Mouse (Mus musculus): Measurements from ENCODE around the gene Rgs4. TPM values are rescaled to one million over a fixed set of nuclear protein-coding genes. Genes with fewer than 3 reads are reported as not detected.

Gene Rgs4
- total and polyA plus RNA-seq, 2 experiments from 2014 or later: 81.5 to 99.5 TPM

DNA sequence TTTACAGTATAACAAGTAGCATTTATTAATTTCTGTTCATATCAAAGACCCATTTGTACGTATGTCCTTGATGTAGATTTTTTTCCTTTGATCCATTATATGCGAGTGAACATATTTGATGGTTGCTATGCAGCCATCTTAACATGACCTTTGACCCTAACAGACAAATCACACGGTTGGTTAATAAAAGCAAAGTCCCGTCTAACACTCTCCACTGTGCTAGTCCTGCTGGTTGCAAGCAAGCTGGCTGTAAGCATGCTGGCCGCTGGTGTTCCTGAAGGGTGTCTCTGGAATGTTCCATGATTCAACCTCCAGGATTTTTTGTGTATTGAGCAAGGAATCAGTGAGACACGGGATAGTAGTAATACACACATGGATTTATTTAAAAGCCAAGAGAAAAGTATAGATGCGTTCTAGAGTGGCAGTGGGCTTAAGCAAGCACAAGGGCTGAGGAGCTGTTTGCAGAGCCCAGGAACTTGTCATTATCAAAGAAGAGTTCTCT is 16.8 kb downstream of the Rgs4 start:
- Histone ChIP-seq H3K27me3 (ENCODE audit: insufficient read depth, low read length) (no peaks in the 10 kb centered on the region), H3K36me3 (ENCODE audit: insufficient read depth, low read length) (no peaks in the 10 kb centered on the region), H3K4me1 (ENCODE audit: insufficient read depth, low read length) (no peaks in the 10 kb centered on the region), H3K9me3 (ENCODE audit: low read length) (no peaks in the 10 kb centered on the region), H3K9ac (replicated peaks; ENCODE audit: low read length) (no peak overlapping the region), H3K4me3 (ENCODE audit: low read length) (no peak overlapping the region), H3K27ac (no peak overlapping the region), H3K4me2 (ENCODE audit: low read depth, low read length) (no peak overlapping the region)
- no peak for ATAC-seq
- DNase-seq (ENCODE audit: low spot score): no peak
- TF ChIP-seq CTCF (IDR thresholded peaks at IDR 0.05; ENCODE audit: low read depth): no peak
- WGBS: 43% methylated on average over 7 of the region's 7 CpGs

DNA sequence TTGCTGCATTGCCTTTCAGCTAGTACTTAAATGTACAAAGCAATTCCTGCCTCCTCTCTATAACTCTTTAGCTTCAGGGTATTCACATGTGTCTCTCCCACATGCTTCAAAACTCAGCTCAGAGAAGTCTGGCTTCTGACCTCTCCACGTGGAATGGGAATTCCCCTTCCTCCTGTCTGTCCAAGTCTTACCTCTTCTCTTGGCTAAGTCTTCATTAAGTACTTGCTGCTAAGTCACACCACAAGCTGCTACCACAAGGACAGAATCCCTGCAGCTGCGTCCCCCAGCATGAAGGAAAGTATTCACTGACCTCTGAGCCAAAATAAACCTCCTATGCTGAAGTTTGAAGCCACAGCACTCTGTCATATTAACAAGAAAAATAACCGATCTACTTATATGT is 21.1 kb downstream of the Rgs4 start:
- WGBS: 70% methylated on average over 3 of the region's 3 CpGs
- no peak overlapping the region for H3K4me2 ChIP-seq (ENCODE audit: low read depth, low read length)
- no peak for TF ChIP-seq CTCF (IDR thresholded peaks at IDR 0.05; ENCODE audit: low read depth)
- no peaks in the 10 kb centered on the region for H3K27me3 ChIP-seq (ENCODE audit: insufficient read depth, low read length)
- H3K27ac ChIP-seq: no peak overlapping the region
- no peak overlapping the region for H3K4me3 ChIP-seq (ENCODE audit: low read length)
- DNase-seq (ENCODE audit: low spot score) (no peak), ATAC-seq (no peak)
- H3K9me3 ChIP-seq (ENCODE audit: low read length): no peaks in the 10 kb centered on the region
- H3K4me1 ChIP-seq (ENCODE audit: insufficient read depth, low read length): no peaks in the 10 kb centered on the region
- H3K9ac ChIP-seq (replicated peaks; ENCODE audit: low read length): no peak overlapping the region
- H3K36me3 ChIP-seq (ENCODE audit: insufficient read depth, low read length): no peaks in the 10 kb centered on the region

DNA sequence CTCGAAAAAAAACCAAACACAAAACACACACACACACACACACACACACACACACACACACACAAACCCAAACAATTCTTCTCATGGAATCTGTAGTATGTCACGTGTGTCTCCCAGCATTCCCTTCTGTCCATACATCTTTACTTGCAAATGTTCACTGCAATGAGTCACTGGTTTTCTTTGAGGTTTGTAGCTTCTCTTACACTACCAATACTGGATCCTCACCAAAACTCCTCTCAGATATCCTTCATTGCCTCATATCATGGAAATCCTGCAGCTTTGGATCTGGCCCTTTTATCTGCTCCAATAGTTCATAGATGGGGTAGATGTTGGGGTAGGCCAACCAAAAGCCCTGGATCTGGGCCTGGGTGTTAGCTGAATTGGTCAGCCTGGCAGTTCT is 25.6 kb downstream of the Rgs4 start:
- TF ChIP-seq CTCF (IDR thresholded peaks at IDR 0.05; ENCODE audit: low read depth): no peak
- Histone ChIP-seq H3K27ac (no peak overlapping the region), H3K4me3 (ENCODE audit: low read length) (no peak overlapping the region), H3K9me3 (ENCODE audit: low read length) (no peaks in the 10 kb centered on the region), H3K4me2 (ENCODE audit: low read depth, low read length) (no peak overlapping the region), H3K9ac (replicated peaks; ENCODE audit: low read length) (no peak overlapping the region), H3K4me1 (ENCODE audit: insufficient read depth, low read length) (no peaks in the 10 kb centered on the region), H3K36me3 (ENCODE audit: insufficient read depth, low read length) (no peaks in the 10 kb centered on the region), H3K27me3 (ENCODE audit: insufficient read depth, low read length) (no peaks in the 10 kb centered on the region)
- DNase-seq (ENCODE audit: low spot score): no peak
- WGBS: 81% methylated on average over 2 of the region's 2 CpGs
- ATAC-seq: no peak

DNA sequence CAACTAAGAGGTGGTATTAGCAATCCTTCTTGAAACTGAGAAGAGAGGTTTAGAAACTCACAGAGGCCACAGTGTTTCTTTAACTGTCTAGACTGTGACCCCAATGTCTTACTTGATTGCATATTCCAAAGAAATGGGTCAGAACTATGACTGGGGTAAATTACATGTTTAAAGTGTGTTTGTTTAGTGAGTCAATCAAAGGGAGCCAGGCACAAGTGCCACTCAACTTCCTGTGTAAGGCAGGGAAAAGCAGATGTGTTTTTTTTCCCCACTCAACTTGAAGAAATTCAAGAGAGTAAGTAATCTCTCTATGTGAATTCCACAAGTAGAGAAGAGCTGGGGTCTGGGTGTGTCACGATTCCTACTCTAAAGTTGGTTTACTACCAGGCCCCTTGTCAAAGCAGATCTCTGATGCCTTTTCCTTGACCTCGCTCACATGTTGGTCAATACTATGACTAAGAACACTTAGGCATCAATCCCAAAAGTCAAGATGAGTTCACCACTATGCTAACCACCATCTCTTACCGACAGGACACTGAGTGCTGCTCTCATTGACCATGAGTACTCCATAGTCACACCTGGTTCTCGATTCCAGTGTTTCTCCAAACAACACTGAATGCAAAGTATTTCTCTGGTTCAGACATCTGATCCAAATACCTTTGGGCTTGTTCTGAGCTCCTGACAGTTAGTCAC is 42.9 kb downstream of the Rgs4 start:
- no peak for TF ChIP-seq CTCF (IDR thresholded peaks at IDR 0.05; ENCODE audit: low read depth)

DNA sequence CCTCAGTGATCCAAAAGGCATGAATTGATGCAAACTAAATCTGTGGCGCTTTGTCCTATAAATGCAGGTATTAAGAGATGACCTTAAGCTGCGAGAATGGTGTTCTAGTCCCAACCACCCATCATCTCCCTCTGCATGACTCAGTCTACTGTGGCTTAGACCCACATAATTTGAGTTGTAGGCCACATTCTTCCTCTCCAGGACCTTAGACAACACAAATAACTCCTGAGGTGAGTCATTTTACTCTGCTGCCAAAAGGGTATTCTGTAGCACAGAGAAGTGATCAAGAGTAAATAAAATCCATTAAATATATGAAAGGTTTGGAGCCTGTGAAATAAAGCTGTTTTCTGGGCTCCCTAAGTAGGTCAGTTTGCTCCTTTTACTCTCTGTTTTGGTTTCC is 48.3 kb downstream of the Rgs4 start:
- Histone ChIP-seq H3K4me1 (ENCODE audit: insufficient read depth, low read length) (no peaks in the 10 kb centered on the region), H3K9ac (replicated peaks; ENCODE audit: low read length) (no peak overlapping the region), H3K36me3 (ENCODE audit: insufficient read depth, low read length) (no peaks in the 10 kb centered on the region), H3K4me2 (ENCODE audit: low read depth, low read length) (no peak overlapping the region), H3K27ac (no peak overlapping the region), H3K27me3 (ENCODE audit: insufficient read depth, low read length) (no peaks in the 10 kb centered on the region), H3K4me3 (ENCODE audit: low read length) (no peak overlapping the region), H3K9me3 (ENCODE audit: low read length) (no peaks in the 10 kb centered on the region)
- 86% methylated on average over 2 of the region's 2 CpGs for WGBS
- no peak for TF ChIP-seq CTCF (IDR thresholded peaks at IDR 0.05; ENCODE audit: low read depth)
- DNase-seq (ENCODE audit: low spot score) (no peak), ATAC-seq (no peak)

More for the DNA sequence above, 42.9 kb downstream of the Rgs4 start:
- no peaks in the 10 kb centered on the region for H3K36me3 ChIP-seq (ENCODE audit: insufficient read depth, low read length)
- no peak for ATAC-seq
- 89% methylated on average over 4 of the region's 4 CpGs for WGBS
- H3K27ac ChIP-seq: no peak overlapping the region
- H3K4me2 ChIP-seq (ENCODE audit: low read depth, low read length): no peak overlapping the region
- no peaks in the 10 kb centered on the region for H3K27me3 ChIP-seq (ENCODE audit: insufficient read depth, low read length)
- no peaks in the 10 kb centered on the region for H3K4me1 ChIP-seq (ENCODE audit: insufficient read depth, low read length)
- no peaks in the 10 kb centered on the region for H3K9me3 ChIP-seq (ENCODE audit: low read length)
- H3K4me3 ChIP-seq (ENCODE audit: low read length): no peak overlapping the region
- DNase-seq (ENCODE audit: low spot score): no peak
- no peak overlapping the region for H3K9ac ChIP-seq (replicated peaks; ENCODE audit: low read length)

DNA sequence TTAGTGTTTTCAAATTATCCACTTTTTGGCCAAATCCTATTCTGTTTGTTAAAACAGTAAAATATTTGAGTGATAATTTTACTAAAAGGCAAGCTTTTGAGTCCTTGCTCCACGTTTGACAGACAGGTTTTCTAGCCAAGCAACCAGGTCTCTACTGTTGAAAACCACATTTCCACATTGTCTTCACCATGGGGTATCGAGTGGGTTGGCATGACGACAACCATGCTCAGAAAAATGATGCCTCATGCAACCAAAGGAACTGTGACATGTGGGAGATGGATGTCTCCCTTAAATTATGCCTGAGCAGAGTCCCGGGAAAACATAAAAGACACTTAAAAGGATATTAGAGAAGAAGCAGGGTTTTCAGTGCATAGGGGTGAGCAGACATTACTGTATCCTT is 50.2 kb downstream of the Rgs4 start:
- H3K9ac ChIP-seq (replicated peaks; ENCODE audit: low read length): no peak overlapping the region
- 48% methylated on average over 4 of the region's 4 CpGs for WGBS
- no peaks in the 10 kb centered on the region for H3K27me3 ChIP-seq (ENCODE audit: insufficient read depth, low read length)
- no peak for TF ChIP-seq CTCF (IDR thresholded peaks at IDR 0.05; ENCODE audit: low read depth)
- H3K36me3 ChIP-seq (ENCODE audit: insufficient read depth, low read length): no peaks in the 10 kb centered on the region
- no peaks in the 10 kb centered on the region for H3K9me3 ChIP-seq (ENCODE audit: low read length)
- ATAC-seq (no peak), DNase-seq (ENCODE audit: low spot score) (no peak)
- H3K27ac ChIP-seq: no peak overlapping the region
- H3K4me1 ChIP-seq (ENCODE audit: insufficient read depth, low read length): no peaks in the 10 kb centered on the region
- no peak overlapping the region for H3K4me3 ChIP-seq (ENCODE audit: low read length)
- no peak overlapping the region for H3K4me2 ChIP-seq (ENCODE audit: low read depth, low read length)

DNA sequence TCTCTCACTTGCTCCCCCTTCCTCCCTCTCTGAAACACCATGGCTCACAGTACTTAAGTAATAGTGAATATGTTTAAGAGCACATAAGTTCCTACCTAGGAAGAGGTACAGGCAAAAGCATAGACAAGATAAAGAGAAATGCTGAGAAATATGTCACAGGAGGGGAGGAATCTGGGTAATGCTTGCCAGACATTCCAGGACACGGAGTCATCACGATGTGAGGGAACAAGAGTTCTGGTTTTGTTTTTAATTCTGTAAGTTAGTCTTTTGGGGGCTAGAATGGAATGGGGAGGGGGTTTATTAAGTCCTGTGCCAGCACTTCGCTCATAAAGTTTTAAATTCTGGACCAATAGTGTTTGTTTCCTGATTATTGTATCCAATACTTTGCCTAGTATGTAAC is 52.1 kb downstream of the Rgs4 start:
- Histone ChIP-seq H3K4me3 (ENCODE audit: low read length) (no peak overlapping the region), H3K9me3 (ENCODE audit: low read length) (no peaks in the 10 kb centered on the region), H3K27ac (no peak overlapping the region), H3K4me2 (ENCODE audit: low read depth, low read length) (no peak overlapping the region), H3K27me3 (ENCODE audit: insufficient read depth, low read length) (no peaks in the 10 kb centered on the region), H3K4me1 (ENCODE audit: insufficient read depth, low read length) (no peaks in the 10 kb centered on the region), H3K36me3 (ENCODE audit: insufficient read depth, low read length) (no peaks in the 10 kb centered on the region), H3K9ac (replicated peaks; ENCODE audit: low read length) (no peak overlapping the region)
- ATAC-seq (no peak), DNase-seq (ENCODE audit: low spot score) (no peak)
- 86% methylated on average over 3 of the region's 3 CpGs for WGBS
- no peak for TF ChIP-seq CTCF (IDR thresholded peaks at IDR 0.05; ENCODE audit: low read depth)

Data from hindbrain, postnatal 0 days (tissue).